Mouse (Mus musculus) forebrain, embryonic 13.5 days (tissue): ENCODE measurements around the gene Yars. TPM values are rescaled to one million over a fixed set of nuclear protein-coding genes. Genes with fewer than 3 reads are reported as not detected.
"Not testable (repeated sequence)": the region's sequence is repeated elsewhere in the genome, so short reads cannot be mapped to it uniquely, and the experiment has no call there.

Source experiments
- ATAC-seq: fragments of 200-750 bp; cut with Nextera tagmentation; 2 replicates; pipeline ENCODE4 v1.8.0; 2017
- H3K27ac ChIP-seq: fragments of 300-500 bp; sonication (generic); 2 replicates; pipeline ENCODE4 v1.5.1; 2015; ENCODE audit warnings: inconsistent platforms, mild to moderate bottlenecking, moderate library complexity
- H3K27me3 ChIP-seq: fragments of 300-500 bp; sonication (generic); 2 replicates; pipeline ENCODE4 v1.6.1; 2015; ENCODE audit warnings: mild to moderate bottlenecking, inconsistent platforms
- H3K36me3 ChIP-seq: fragments of 300-500 bp; sonication (generic); 2 replicates; pipeline ENCODE4 v1.6.1; 2015; ENCODE audit warnings: mild to moderate bottlenecking, inconsistent platforms; ENCODE audit not compliant: poor library complexity, severe bottlenecking
- H3K4me1 ChIP-seq: fragments of 300-500 bp; sonication (generic); 2 replicates; pipeline ENCODE4 v1.6.1; 2015; ENCODE audit warnings: inconsistent platforms
- H3K4me2 ChIP-seq: fragments of 300-500 bp; sonication (generic); 2 replicates; pipeline ENCODE4 v1.6.1; 2015; ENCODE audit warnings: inconsistent platforms, mild to moderate bottlenecking, moderate library complexity
- H3K4me3 ChIP-seq: fragments of 300-500 bp; sonication (generic); 2 replicates; pipeline ENCODE4 v1.5.1; 2015; ENCODE audit warnings: mild to moderate bottlenecking, inconsistent platforms
- H3K9ac ChIP-seq: fragments of 300-500 bp; sonication (generic); 2 replicates; pipeline ENCODE4 v1.6.1; 2015; ENCODE audit warnings: mild to moderate bottlenecking, inconsistent platforms
- H3K9me3 ChIP-seq: fragments of 300-500 bp; sonication (generic); replicated peaks from 2 replicates; pipeline ENCODE4 v1.6.1; 2016; ENCODE audit warnings: inconsistent platforms
- WGBS: fragments of 180-500 bp; shearing (Covaris S2); methylation state at CpG from one replicate; pipeline ENCODE4 v1.1.7; 2015; 5-methylcytosine and 5-hydroxymethylcytosine counted together
- polyA plus RNA-seq: library from polyadenylated mRNA; unstranded; fragments of >200 nt; fragmentation: Nextera tagmentation; extraction: Ambion mirVana; gene quantifications from 2 replicates; pipeline ENCODE4 v1.2.1, GENCODE M21; 2015

Yars gene
- polyA plus RNA-seq, 1 experiment from 2014 or later = 100 TPM

DNA sequence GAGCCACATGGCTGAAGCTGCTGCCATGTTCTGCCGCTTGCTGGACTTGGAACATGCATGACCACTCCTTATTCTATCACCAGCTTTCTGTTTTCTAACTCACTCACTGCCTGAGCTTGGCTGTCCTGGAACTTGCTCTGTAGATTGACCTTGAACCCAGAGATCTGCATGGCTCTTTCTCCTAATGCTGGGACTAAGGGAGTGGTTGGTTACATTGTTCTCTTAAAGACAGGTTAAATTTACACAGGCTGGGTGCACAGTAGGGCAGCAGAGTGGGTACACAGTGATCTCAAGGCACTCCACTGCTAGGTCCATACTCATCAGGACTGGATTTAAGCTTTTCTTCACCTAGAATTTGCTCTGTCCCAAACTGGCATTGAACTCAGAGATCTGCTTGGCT, 4.7 kb downstream of the Yars start:
- Histone ChIP-seq H3K9ac (no peak overlapping the region), H3K4me2 (no peak overlapping the region), H3K4me1 (peaks cover 17% of the 10 kb centered on the region), H3K4me3 (no peak overlapping the region), H3K27ac (no peak overlapping the region), H3K27me3 (no peaks in the 10 kb centered on the region), H3K9me3 (no peaks in the 10 kb centered on the region), H3K36me3 (peaks cover 47% of the 10 kb centered on the region)
- WGBS = 93% methylated on average over 1 of the region's 1 CpGs
- no peak for ATAC-seq

GRCm38 (mm10) chr4:129197514-129197913, 8.0 kb downstream of the Yars start:
- Histone ChIP-seq H3K9me3 (no peaks in the 10 kb centered on the region), H3K4me2 (no peak overlapping the region), H3K9ac (no peak overlapping the region), H3K4me3 (no peak overlapping the region), H3K27ac (no peak overlapping the region), H3K27me3 (no peaks in the 10 kb centered on the region), H3K4me1 (no peaks in the 10 kb centered on the region), H3K36me3 (peaks cover 75% of the 10 kb centered on the region)
- no peak for ATAC-seq
- WGBS = 97% methylated on average over 6 of the region's 6 CpGs

DNA sequence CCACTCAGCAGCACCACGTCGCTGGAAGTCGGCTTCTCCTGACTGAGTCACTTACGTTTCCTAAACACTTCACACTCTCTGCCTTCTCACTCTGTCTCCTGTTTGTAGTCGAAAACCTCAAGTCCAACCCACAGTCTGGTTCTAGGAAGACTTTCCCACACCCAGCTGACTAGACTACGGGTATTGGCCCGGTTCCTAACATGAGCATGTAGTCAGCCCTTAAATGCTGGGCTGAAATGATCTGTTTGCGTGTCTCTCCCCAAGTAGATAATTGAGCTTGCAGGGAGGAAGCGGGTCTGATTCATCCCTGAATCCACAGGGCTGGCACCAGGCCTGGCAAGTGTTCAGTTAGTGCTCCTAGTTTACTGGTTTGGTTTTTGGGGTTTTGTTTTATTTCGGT, 15.1 kb downstream of the Yars start:
- no peaks in the 10 kb centered on the region for H3K27me3 ChIP-seq
- WGBS = 95% methylated on average over 10 of the region's 10 CpGs
- no peak overlapping the region for H3K9ac ChIP-seq
- H3K9me3 ChIP-seq = no peaks in the 10 kb centered on the region
- H3K4me2 ChIP-seq = no peak overlapping the region
- ATAC-seq = no peak
- H3K36me3 ChIP-seq = peaks cover 96% of the 10 kb centered on the region
- H3K27ac ChIP-seq = no peak overlapping the region
- H3K4me1 ChIP-seq = no peaks in the 10 kb centered on the region
- H3K4me3 ChIP-seq = no peak overlapping the region

DNA sequence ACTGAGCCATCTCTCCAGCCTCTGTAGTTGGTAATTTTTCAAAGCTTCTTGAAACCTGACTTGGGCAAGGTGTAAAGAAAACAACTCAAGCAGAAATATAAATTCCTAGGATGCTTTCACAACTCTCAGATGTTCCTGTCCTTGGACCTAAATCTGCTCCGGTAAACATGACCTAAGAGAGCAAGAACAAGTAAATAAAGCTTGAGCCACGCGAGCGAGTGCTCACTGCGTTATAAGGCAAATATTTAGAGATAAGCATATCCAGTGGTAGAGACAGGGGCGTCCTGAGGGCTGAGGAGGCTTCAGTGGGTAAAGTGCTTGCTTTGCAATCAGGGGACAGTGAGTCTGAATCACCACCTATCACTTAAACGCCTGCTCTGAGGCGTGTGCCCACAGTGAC, 17.2 kb downstream of the Yars start:
- Histone ChIP-seq H3K4me2 (no peak overlapping the region), H3K27ac (no peak overlapping the region), H3K4me3 (no peak overlapping the region), H3K27me3 (no peaks in the 10 kb centered on the region), H3K36me3 (peaks cover 94% of the 10 kb centered on the region), H3K4me1 (no peaks in the 10 kb centered on the region), H3K9me3 (no peaks in the 10 kb centered on the region), H3K9ac (no peak overlapping the region)
- 96% methylated on average over 8 of the region's 8 CpGs for WGBS
- no peak for ATAC-seq

DNA sequence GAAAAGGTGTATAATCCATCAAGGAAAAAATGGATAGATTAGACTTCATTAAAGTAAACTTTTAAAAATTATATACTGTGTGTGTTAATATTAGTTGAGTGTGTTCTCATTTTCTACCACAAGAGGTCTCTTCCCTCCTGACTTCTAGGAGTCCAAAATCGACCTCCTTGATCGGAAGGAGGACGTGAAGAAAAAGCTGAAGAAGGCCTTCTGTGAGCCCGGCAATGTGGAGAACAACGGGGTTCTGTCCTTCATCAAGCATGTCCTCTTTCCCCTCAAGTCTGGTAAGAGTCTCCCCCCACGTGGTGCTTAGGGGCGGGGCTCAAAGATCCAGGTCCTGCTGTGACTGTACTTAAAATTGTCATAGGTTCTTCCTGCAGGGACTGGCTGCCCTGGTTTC, 19.9 kb downstream of the Yars start:
- Histone ChIP-seq H3K4me3 (no peak overlapping the region), H3K9ac (no peak overlapping the region), H3K36me3 (peaks cover 94% of the 10 kb centered on the region), H3K4me2 (no peak overlapping the region), H3K27ac (no peak overlapping the region), H3K4me1 (no peaks in the 10 kb centered on the region), H3K9me3 (no peaks in the 10 kb centered on the region), H3K27me3 (no peaks in the 10 kb centered on the region)
- ATAC-seq = no peak
- WGBS = 60% methylated on average over 7 of the region's 7 CpGs

- H3K4me3 ChIP-seq = no peak overlapping the region
- H3K4me2 ChIP-seq = no peak overlapping the region
- H3K27me3 ChIP-seq = no peaks in the 10 kb centered on the region
- H3K9ac ChIP-seq = no peak overlapping the region
- no peaks in the 10 kb centered on the region for H3K4me1 ChIP-seq
- 88% methylated on average over 4 of the region's 4 CpGs for WGBS
- peaks cover 96% of the 10 kb centered on the region for H3K36me3 ChIP-seq
- no peaks in the 10 kb centered on the region for H3K9me3 ChIP-seq
- H3K27ac ChIP-seq = no peak overlapping the region
- no peak for ATAC-seq
Measured at GRCm38 (mm10) chr4:129211461-129211860, 21.9 kb downstream of the Yars start.

- WGBS = 73% methylated on average over 3 of the region's 3 CpGs
- not testable (repeated sequence) for H3K4me3 ChIP-seq, H3K27me3 ChIP-seq, H3K9me3 ChIP-seq, ATAC-seq, H3K9ac ChIP-seq, H3K4me1 ChIP-seq, H3K27ac ChIP-seq, H3K4me2 ChIP-seq
- peaks cover 96% of the 10 kb centered on the region for H3K36me3 ChIP-seq
Measured at GRCm38 (mm10) chr4:129212486-129212885, 22.9 kb downstream of the Yars start.

DNA sequence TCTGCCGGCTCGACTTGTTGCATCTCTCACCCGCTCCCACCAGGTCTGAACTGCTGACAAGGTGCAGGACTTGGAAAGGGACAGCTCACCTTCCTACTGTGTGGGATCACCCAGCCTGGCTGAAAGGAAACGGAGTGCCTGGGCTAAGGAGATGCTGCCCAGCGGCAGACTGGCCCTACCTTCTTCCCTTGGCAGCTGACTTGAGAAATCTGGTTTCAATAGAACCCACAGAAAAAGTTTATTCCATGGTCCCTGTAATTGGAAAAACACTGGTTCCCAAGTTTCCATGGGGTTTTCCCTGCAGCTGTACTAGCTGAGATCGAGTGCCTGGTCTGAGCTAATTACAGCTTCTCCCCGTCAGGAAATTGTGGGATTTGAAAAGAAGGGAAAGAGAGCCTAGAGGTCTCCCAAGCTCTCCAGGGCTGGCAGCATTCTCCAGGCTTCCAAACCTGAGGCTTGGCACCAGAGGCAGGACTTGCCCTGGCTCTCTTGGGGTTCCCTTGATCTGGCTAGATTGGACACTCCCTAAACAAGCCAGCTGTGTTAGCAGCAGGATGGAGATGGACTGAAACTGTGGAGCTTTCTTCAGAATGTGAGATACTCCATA, 29.1 kb downstream of the Yars start:
- Histone ChIP-seq H3K36me3 (peaks cover 95% of the 10 kb centered on the region), H3K4me3 (no peak overlapping the region), H3K27me3 (0 out of 2 replicates have a peak, but pooled peaks cover 6% of the 10 kb centered on the region), H3K4me2 (no peak overlapping the region), H3K9ac (no peak overlapping the region), H3K4me1 (peaks cover 10% of the 10 kb centered on the region), H3K9me3 (no peaks in the 10 kb centered on the region), H3K27ac (no peak overlapping the region)
- WGBS = 82% methylated on average over 7 of the region's 7 CpGs
- no peak for ATAC-seq

DNA sequence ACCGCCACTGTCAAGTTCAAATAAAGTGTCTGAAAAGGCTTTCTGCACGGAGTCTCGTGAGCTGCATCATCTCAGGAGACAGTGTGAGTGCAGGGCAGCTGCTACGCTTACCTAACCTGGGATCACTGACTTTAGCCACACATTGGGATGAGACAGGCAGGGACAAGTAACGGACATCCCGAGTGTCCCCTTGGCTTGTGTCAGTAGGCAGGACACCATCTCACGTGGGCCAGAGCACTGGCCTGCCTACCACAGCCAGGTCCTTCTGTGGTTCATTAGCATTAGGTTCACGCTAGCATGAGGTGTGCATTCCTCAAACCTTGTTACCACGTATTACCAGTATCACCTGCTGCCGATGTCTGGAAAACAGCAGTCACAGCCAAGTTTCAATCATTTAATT, 29.6 kb downstream of the Yars start:
- H3K27me3 ChIP-seq = 0 out of 2 replicates have a peak, but pooled peaks cover 6% of the 10 kb centered on the region
- no peak overlapping the region for H3K4me2 ChIP-seq
- H3K36me3 ChIP-seq = peaks cover 95% of the 10 kb centered on the region
- H3K4me1 ChIP-seq = peaks cover 15% of the 10 kb centered on the region
- no peak for ATAC-seq
- 84% methylated on average over 10 of the region's 10 CpGs for WGBS
- no peak overlapping the region for H3K27ac ChIP-seq
- H3K9ac ChIP-seq = no peak overlapping the region
- H3K4me3 ChIP-seq = no peak overlapping the region
- no peaks in the 10 kb centered on the region for H3K9me3 ChIP-seq

DNA sequence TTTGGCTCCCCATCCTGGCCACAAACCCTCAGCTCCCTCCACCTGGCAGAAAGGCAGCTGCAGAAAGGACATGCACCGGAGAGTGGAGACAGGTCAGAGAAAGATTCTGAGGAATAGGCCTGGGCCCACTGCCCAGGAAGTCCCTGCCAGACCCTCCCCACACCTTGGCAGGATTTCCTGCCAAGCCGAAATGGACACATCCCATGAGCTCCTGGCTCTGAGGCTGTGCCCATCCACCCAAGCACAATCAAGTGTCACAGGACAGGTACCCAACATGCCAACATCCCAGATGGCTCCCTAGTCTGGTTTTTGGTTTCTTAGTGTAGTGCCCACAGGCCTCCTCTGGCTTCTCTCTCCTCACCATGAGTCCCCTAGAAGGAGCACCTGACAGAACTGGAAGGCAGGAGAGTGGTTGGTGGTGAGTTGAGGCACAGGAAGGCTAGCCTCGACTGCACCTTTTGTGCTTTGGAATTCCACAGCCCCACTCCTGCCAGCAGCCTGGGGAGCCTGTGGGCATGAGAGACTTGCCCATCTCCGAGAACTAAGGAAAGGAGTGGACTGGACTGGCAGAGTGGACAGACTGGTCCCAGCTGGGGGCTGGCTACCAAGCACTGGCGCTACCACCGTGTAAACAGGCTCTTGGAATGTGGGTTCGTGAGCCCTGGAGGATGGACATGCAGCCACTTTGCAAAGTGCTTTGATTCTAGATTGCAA, 31.0 kb downstream of the Yars start:
- Histone ChIP-seq H3K4me3 (no peak overlapping the region), H3K9ac (no peak overlapping the region), H3K4me2 (no peak overlapping the region), H3K27ac (0 out of 2 replicates have a peak overlapping the region, but pooled peaks have one; percentile 6), H3K36me3 (peaks cover 92% of the 10 kb centered on the region), H3K4me1 (peaks cover 18% of the 10 kb centered on the region), H3K9me3 (no peaks in the 10 kb centered on the region), H3K27me3 (peaks cover 6% of the 10 kb centered on the region; the same call in 1 of the 2 replicates)
- no peak for ATAC-seq
- 82% methylated on average over 7 of the region's 7 CpGs for WGBS

GRCm38 (mm10) chr4:129221097-129222010, 31.8 kb downstream of the Yars start:
- H3K4me2 ChIP-seq = no peak overlapping the region

More at GRCm38 (mm10) chr4:129221097-129222010, 31.8 kb downstream of the Yars start:
- Histone ChIP-seq H3K9me3 (no peaks in the 10 kb centered on the region), H3K4me3 (no peak overlapping the region), H3K36me3 (peaks cover 84% of the 10 kb centered on the region), H3K27me3 (peaks cover 10% of the 10 kb centered on the region; the same call in 1 of the 2 replicates), H3K9ac (no peak overlapping the region), H3K4me1 (peaks cover 26% of the 10 kb centered on the region), H3K27ac (0 out of 2 replicates have a peak overlapping the region, but pooled peaks have one; percentile 6)
- ATAC-seq = no peak
- 80% methylated on average over 23 of the region's 23 CpGs for WGBS
